Mouse (Mus musculus) myocyte (in vitro differentiated cells): ENCODE measurements around the gene Cd7.

Source experiments
- CEBPB ChIP-seq: IDR thresholded peaks from 2 replicates; pipeline ENCODE4 v1.6.1; 2011; ENCODE audit warnings: mild to moderate bottlenecking, moderate library complexity; ENCODE audit not compliant: poor library complexity, insufficient read depth, severe bottlenecking
- E2F4 ChIP-seq: IDR thresholded peaks from one replicate; pipeline ENCODE4 v1.6.1; 2011; ENCODE audit warnings: mild to moderate bottlenecking, control low read depth, moderate library complexity; ENCODE audit not compliant: insufficient read depth
- POLR2A ChIP-seq: IDR thresholded peaks from one replicate; pipeline ENCODE4 v1.6.1; 2011; ENCODE audit warnings: low read depth, mild to moderate bottlenecking, control low read depth, moderate library complexity; ENCODE audit not compliant: insufficient read length
- POLR2AphosphoS2 ChIP-seq: IDR thresholded peaks from one replicate; pipeline ENCODE4 v1.6.1; 2011; ENCODE audit warnings: low read depth, control low read depth; ENCODE audit not compliant: insufficient read length
- REST ChIP-seq: IDR thresholded peaks from one replicate; pipeline ENCODE4 v1.6.1; 2011; ENCODE audit warnings: mild to moderate bottlenecking, control low read depth, moderate library complexity; ENCODE audit not compliant: insufficient read depth, insufficient read length
- SRF ChIP-seq: IDR thresholded peaks from one replicate; pipeline ENCODE4 v1.6.1; 2011; ENCODE audit warnings: low read depth; ENCODE audit not compliant: control insufficient read depth, insufficient read length
- TCF12 ChIP-seq: IDR thresholded peaks from one replicate; pipeline ENCODE4 v1.6.1; 2011; ENCODE audit warnings: mild to moderate bottlenecking, control low read depth; ENCODE audit not compliant: poor library complexity, insufficient read depth, severe bottlenecking
- USF1 ChIP-seq: IDR thresholded peaks from one replicate; pipeline ENCODE4 v1.6.1; 2011; ENCODE audit warnings: low read depth, mild to moderate bottlenecking, control low read depth, moderate library complexity

DNA sequence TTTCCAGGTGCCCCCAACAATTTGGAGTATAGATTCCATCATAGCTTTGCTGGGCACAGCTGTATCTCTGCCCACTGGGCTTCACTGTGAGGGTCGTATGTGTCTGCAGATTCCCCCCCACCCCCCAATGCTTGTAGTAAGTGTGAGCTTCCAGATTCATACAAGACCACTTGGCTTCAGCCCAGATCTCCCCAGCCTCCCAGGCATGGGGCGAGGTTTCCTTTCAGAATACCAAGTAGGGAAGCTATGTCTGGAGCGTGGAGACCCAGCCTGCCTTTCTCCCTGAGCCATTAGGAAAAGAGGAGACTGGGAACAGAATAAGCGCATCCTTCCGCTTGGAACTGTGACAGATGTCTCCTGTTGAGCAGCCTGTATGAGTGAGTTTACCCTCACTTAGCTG lies 45.6 kb downstream of the Cd7 start:
- no peak for TF ChIP-seq POLR2A
- no peak for TF ChIP-seq POLR2AphosphoS2
- TF ChIP-seq USF1: no peak
- no peak for TF ChIP-seq E2F4
- no peak for TF ChIP-seq CEBPB
- TF ChIP-seq REST: no peak
- TF ChIP-seq TCF12: no peak
- no peak for TF ChIP-seq SRF
